Mouse (Mus musculus) spleen, adult 2 months (tissue): ENCODE results near the gene Map2k6.

ENCODE experiments used
- CTCF ChIP-seq: fragments of 200-500 bp; IDR thresholded peaks from 2 replicates; pipeline ENCODE4 v1.5.1; 2011; ENCODE audit warnings: mild to moderate bottlenecking, inconsistent platforms; ENCODE audit not compliant: insufficient read depth, insufficient read length, insufficient replicate concordance; ENCODE audit errors: extremely low read depth
- POLR2A ChIP-seq: fragments of 200-500 bp; IDR thresholded peaks from 2 replicates; pipeline ENCODE4 v1.6.1; 2011; ENCODE audit warnings: low read depth, low read length, inconsistent platforms

GRCm38 (mm10) chr11:110483165-110483564 lies 84.2 kb downstream of the Map2k6 start:
- peak; percentile 46; the same call in 1 of the 2 replicates for TF ChIP-seq CTCF
- TF ChIP-seq POLR2A: no peak
